Mouse (Mus musculus): ENCODE measurements around the gene Cyp4v3. TPM values are rescaled to one million over a fixed set of nuclear protein-coding genes. Genes with fewer than 3 reads are reported as not detected.
A peak's percentile ranks its signal among the peaks of the same experiment; 100 is the strongest.

Gene Cyp4v3
- polyA plus RNA-seq, 1 experiment from 2014 or later = 0.56 TPM

- ATAC-seq (replicated peaks) = no peak
- no peak overlapping the region for H3K27ac ChIP-seq (replicated peaks)
- WGBS = 79% methylated on average over 1 of the region's 1 CpGs
- H3K27me3 ChIP-seq = no peaks in the 10 kb centered on the region
- H3K4me1 ChIP-seq = no peaks in the 10 kb centered on the region
- no peaks in the 10 kb centered on the region for H3K9me3 ChIP-seq
- no peaks in the 10 kb centered on the region for H3K36me3 ChIP-seq
- no peak overlapping the region for H3K4me3 ChIP-seq
- H3K9ac ChIP-seq (replicated peaks) = no peak overlapping the region
- H3K4me2 ChIP-seq (replicated peaks) = no peak overlapping the region
Measured at GRCm38 (mm10) chr8:45305479-45305878, 27.5 kb downstream of the Cyp4v3 start.

GRCm38 (mm10) chr8:45304354-45304753 lies 28.7 kb downstream of the Cyp4v3 start:
- Histone ChIP-seq H3K4me1 (no peaks in the 10 kb centered on the region), H3K4me2 (replicated peaks) (no peak overlapping the region), H3K4me3 (no peak overlapping the region), H3K27me3 (no peaks in the 10 kb centered on the region), H3K36me3 (no peaks in the 10 kb centered on the region), H3K9ac (replicated peaks) (no peak overlapping the region), H3K27ac (replicated peaks) (no peak overlapping the region), H3K9me3 (no peaks in the 10 kb centered on the region)
- WGBS = 89% methylated on average over 3 of the region's 3 CpGs
- ATAC-seq (replicated peaks) = no peak

GRCm38 (mm10) chr8:45302390-45302789 lies 30.6 kb downstream of the Cyp4v3 start:
- Histone ChIP-seq H3K36me3 (no peaks in the 10 kb centered on the region), H3K27ac (replicated peaks) (no peak overlapping the region), H3K9me3 (no peaks in the 10 kb centered on the region), H3K9ac (replicated peaks) (no peak overlapping the region), H3K4me1 (no peaks in the 10 kb centered on the region), H3K27me3 (no peaks in the 10 kb centered on the region), H3K4me3 (no peak overlapping the region), H3K4me2 (replicated peaks) (no peak overlapping the region)
- ATAC-seq (replicated peaks) = no peak
- 54% methylated on average over 8 of the region's 8 CpGs for WGBS

GRCm38 (mm10) chr8:45295276-45295675 lies 37.7 kb downstream of the Cyp4v3 start:
- H3K9ac ChIP-seq (replicated peaks) = no peak overlapping the region
- H3K4me2 ChIP-seq (replicated peaks) = no peak overlapping the region
- H3K4me1 ChIP-seq = 0 out of 2 replicates have a peak, but pooled peaks cover 3% of the 10 kb centered on the region
- no peak overlapping the region for H3K4me3 ChIP-seq
- WGBS = 93% methylated on average over 6 of the region's 6 CpGs
- H3K36me3 ChIP-seq = no peaks in the 10 kb centered on the region
- no peak overlapping the region for H3K27ac ChIP-seq (replicated peaks)
- no peaks in the 10 kb centered on the region for H3K9me3 ChIP-seq
- no peaks in the 10 kb centered on the region for H3K27me3 ChIP-seq
- no peak for ATAC-seq (replicated peaks)

GRCm38 (mm10) chr8:45294687-45295086 lies 38.3 kb downstream of the Cyp4v3 start, which contains the start of gene Klkb1:
TSS of gene Klkb1 (minus strand) at chr8:45294859.
- no peaks in the 10 kb centered on the region for H3K27me3 ChIP-seq
- H3K9me3 ChIP-seq = no peaks in the 10 kb centered on the region
- 89% methylated on average over 7 of the region's 7 CpGs for WGBS
- no peak within 1 kb of the TSS for H3K9ac ChIP-seq (replicated peaks)
- ATAC-seq (replicated peaks) = no peak
- H3K27ac ChIP-seq (replicated peaks) = no peak within 1 kb of the TSS
- no peak within 1 kb of the TSS for H3K4me2 ChIP-seq (replicated peaks)
- H3K4me3 ChIP-seq = no peak within 1 kb of the TSS
- 0 out of 2 replicates have a peak, but pooled peaks cover 3% of the 10 kb centered on the region for H3K4me1 ChIP-seq
- no peaks in the 10 kb centered on the region for H3K36me3 ChIP-seq

GRCm38 (mm10) chr8:45291790-45292189 lies 41.2 kb downstream of the Cyp4v3 start:
- no peaks in the 10 kb centered on the region for H3K36me3 ChIP-seq
- H3K9ac ChIP-seq (replicated peaks) = no peak overlapping the region
- no peaks in the 10 kb centered on the region for H3K27me3 ChIP-seq
- no peaks in the 10 kb centered on the region for H3K9me3 ChIP-seq
- 73% methylated on average over 2 of the region's 2 CpGs for WGBS
- peak; percentile 75 for ATAC-seq (replicated peaks)
- no peak overlapping the region for H3K27ac ChIP-seq (replicated peaks)
- H3K4me1 ChIP-seq = 0 out of 2 replicates have a peak, but pooled peaks cover 3% of the 10 kb centered on the region
- H3K4me2 ChIP-seq (replicated peaks) = no peak overlapping the region
- H3K4me3 ChIP-seq = no peak overlapping the region

- WGBS = 80% methylated on average over 8 of the region's 8 CpGs
- ATAC-seq (replicated peaks) = no peak
- Histone ChIP-seq H3K36me3 (no peaks in the 10 kb centered on the region), H3K9ac (replicated peaks) (no peak overlapping the region), H3K27ac (replicated peaks) (no peak overlapping the region), H3K4me2 (replicated peaks) (no peak overlapping the region), H3K27me3 (no peaks in the 10 kb centered on the region), H3K4me1 (no peaks in the 10 kb centered on the region), H3K9me3 (no peaks in the 10 kb centered on the region), H3K4me3 (no peak overlapping the region)
Measured at GRCm38 (mm10) chr8:45281630-45282029, 51.4 kb downstream of the Cyp4v3 start.

GRCm38 (mm10) chr8:45277453-45277852 lies 55.6 kb downstream of the Cyp4v3 start:
- no peak overlapping the region for H3K27ac ChIP-seq (replicated peaks)
- H3K4me1 ChIP-seq = no peaks in the 10 kb centered on the region
- no peaks in the 10 kb centered on the region for H3K27me3 ChIP-seq
- no peaks in the 10 kb centered on the region for H3K36me3 ChIP-seq
- 87% methylated on average over 3 of the region's 3 CpGs for whole genome bisulfite sequencing
- no peak overlapping the region for H3K9ac ChIP-seq (replicated peaks)
- no peak overlapping the region for H3K4me2 ChIP-seq (replicated peaks)
- H3K9me3 ChIP-seq = no peaks in the 10 kb centered on the region
- no peak overlapping the region for H3K4me3 ChIP-seq
- ATAC-seq (replicated peaks) = no peak

GRCm38 (mm10) chr8:45274317-45274716 lies 58.7 kb downstream of the Cyp4v3 start:
- Histone ChIP-seq H3K36me3 (no peaks in the 10 kb centered on the region), H3K27me3 (no peaks in the 10 kb centered on the region), H3K9me3 (no peaks in the 10 kb centered on the region), H3K4me2 (replicated peaks) (no peak overlapping the region), H3K27ac (replicated peaks) (no peak overlapping the region), H3K9ac (replicated peaks) (no peak overlapping the region), H3K4me1 (no peaks in the 10 kb centered on the region), H3K4me3 (no peak overlapping the region)
- peak; percentile 57; the same call in 1 of the 2 replicates for ATAC-seq (replicated peaks)
- 77% methylated on average over 4 of the region's 4 CpGs for WGBS

GRCm38 (mm10) chr8:45269056-45269455 lies 64.0 kb downstream of the Cyp4v3 start:
- Histone ChIP-seq H3K4me2 (replicated peaks) (no peak overlapping the region), H3K36me3 (no peaks in the 10 kb centered on the region), H3K27me3 (no peaks in the 10 kb centered on the region), H3K4me3 (no peak overlapping the region), H3K9ac (replicated peaks) (no peak overlapping the region), H3K9me3 (no peaks in the 10 kb centered on the region), H3K4me1 (no peaks in the 10 kb centered on the region), H3K27ac (replicated peaks) (no peak overlapping the region)
- no peak for ATAC-seq (replicated peaks)

GRCm38 (mm10) chr8:45268485-45268884 lies 64.5 kb downstream of the Cyp4v3 start:
- Histone ChIP-seq H3K27ac (replicated peaks) (no peak overlapping the region), H3K27me3 (no peaks in the 10 kb centered on the region), H3K9me3 (no peaks in the 10 kb centered on the region), H3K4me2 (replicated peaks) (no peak overlapping the region), H3K4me3 (no peak overlapping the region), H3K4me1 (no peaks in the 10 kb centered on the region), H3K36me3 (no peaks in the 10 kb centered on the region), H3K9ac (replicated peaks) (no peak overlapping the region)
- ATAC-seq (replicated peaks) = no peak

GRCm38 (mm10) chr8:45267611-45268391 lies 65.2 kb downstream of the Cyp4v3 start:
- Histone ChIP-seq H3K36me3 (no peaks in the 10 kb centered on the region), H3K4me1 (no peaks in the 10 kb centered on the region), H3K27me3 (no peaks in the 10 kb centered on the region), H3K4me2 (replicated peaks) (no peak overlapping the region), H3K9me3 (no peaks in the 10 kb centered on the region), H3K4me3 (no peak overlapping the region), H3K27ac (replicated peaks) (no peak overlapping the region), H3K9ac (replicated peaks) (no peak overlapping the region)
- no peak for ATAC-seq (replicated peaks)
- 87% methylated on average over 4 of the region's 4 CpGs for WGBS

GRCm38 (mm10) chr8:45266993-45267392 lies 66.0 kb downstream of the Cyp4v3 start:
- WGBS = 44% methylated on average over 8 of the region's 8 CpGs

More at GRCm38 (mm10) chr8:45266993-45267392, 66.0 kb downstream of the Cyp4v3 start:
- no peak for ATAC-seq (replicated peaks)
- Histone ChIP-seq H3K27ac (replicated peaks) (no peak overlapping the region), H3K9ac (replicated peaks) (no peak overlapping the region), H3K4me1 (no peaks in the 10 kb centered on the region), H3K4me2 (replicated peaks) (no peak overlapping the region), H3K4me3 (no peak overlapping the region), H3K27me3 (no peaks in the 10 kb centered on the region), H3K36me3 (no peaks in the 10 kb centered on the region), H3K9me3 (no peaks in the 10 kb centered on the region)
